Mouse (Mus musculus) heart, postnatal 10 days (tissue): ENCODE measurements around the gene Adh1. TPM values are rescaled to one million over a fixed set of nuclear protein-coding genes. Genes with fewer than 3 reads are reported as not detected.

Source experiments
- DNase-seq, 2 experiments: peaks; one replicate each; pipeline ENCODE4 v3.0.0; 2021
- intact Hi-C: fragments of 180-260 bp; cut with DNase I; formaldehyde crosslinking; loops from one replicate; pipeline ENCODE4 v1.15.1; 2025
- total RNA-seq, 2 experiments: library from RNA; stranded (reverse); gene quantifications; 2 replicates each; pipeline ENCODE4 v1.2.3; 2021

The Adh1 gene
- total RNA-seq, 2 experiments from 2014 or later = 24.1 to 54.7 TPM

DNA sequence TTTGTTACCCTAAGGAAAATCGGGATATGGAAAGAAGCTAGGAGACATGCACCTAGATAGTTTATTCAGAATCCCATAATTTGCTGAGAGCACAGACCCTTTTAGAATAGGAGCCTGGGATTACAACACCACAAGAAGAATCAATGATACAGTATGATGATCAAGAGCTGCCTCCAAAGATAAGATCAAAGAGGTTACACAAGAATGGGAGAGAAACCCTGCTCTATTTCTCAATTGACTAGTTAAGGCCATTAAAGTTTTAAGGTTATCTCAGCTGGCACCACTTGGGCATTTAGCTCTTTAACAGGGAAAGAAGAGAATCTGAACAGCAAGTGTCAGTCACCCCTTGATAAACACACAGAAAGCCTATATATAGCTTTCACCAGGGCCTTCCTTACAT lies 74.8 kb downstream of the Adh1 start:
- intact Hi-C loops = no loop called here
- no peak for DNase-seq

DNA sequence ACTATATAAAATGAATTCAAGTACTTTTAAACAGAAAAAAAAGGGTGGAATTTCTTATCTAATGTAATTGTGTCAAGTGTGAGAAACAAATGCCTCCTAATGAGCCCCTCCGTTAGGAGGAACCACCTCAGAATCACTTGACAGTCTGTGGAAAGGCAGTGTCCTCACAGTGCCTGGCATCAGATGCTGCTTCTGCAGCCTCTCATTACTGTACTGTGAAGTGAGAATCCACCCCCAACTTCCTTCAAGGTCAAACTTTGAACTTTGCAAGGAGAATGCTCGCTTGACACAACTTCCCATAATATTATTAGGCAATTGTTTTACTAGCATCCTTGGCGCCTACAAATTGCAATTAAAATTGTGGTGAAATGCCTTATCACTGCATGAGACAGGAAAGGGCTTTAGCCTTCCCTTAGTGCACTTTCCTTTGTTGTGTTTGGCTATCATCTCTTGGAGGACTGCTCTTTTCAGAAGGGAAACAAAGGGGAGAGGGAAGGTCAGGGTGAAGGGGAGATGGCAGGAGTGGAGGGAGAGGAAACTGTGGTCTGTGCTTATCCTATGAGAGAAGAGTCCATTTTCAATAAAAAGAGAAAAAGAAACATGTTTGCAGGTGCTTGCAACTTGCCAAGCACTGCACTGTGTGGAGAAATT lies 75.4 kb downstream of the Adh1 start:
- DNase-seq = peak; percentile 18 to 21

More for the DNA sequence above, 75.4 kb downstream of the Adh1 start:
- intact Hi-C loops = no loop called here

Other genes with a start within 250 kb of the Adh1 start
- 10 to 100 TPM; 51.3 to 77.4 TPM for gene 1110002E22Rik, start 195.9 kb upstream of the Adh1 start, total RNA-seq
- under 1 TPM; 0.67 to 0.72 TPM for gene Gm5105, start 193.6 kb upstream of the Adh1 start, total RNA-seq
- gene Trmt10a, start 117.5 kb upstream of the Adh1 start, total RNA-seq = 1 to 10 TPM; 3.2 to 4.3 TPM
- gene Mttp, start 116.0 kb upstream of the Adh1 start, total RNA-seq = 1 to 10 TPM; 8.4 to 9.0 TPM
- gene 4930579F01Rik, start 67.2 kb upstream of the Adh1 start, total RNA-seq = not detected
- gene Adh7, start 43.2 kb upstream of the Adh1 start, total RNA-seq = under 1 TPM in 1 of 2 experiments, not detected in 1; 0.10 TPM
- gene Adh6a, start 52.3 kb downstream of the Adh1 start, total RNA-seq = not detected
- 1 to 10 TPM; 1.3 to 2.2 TPM for gene Adh6b, start 80.8 kb downstream of the Adh1 start, total RNA-seq
- gene Adh4, start 154.5 kb downstream of the Adh1 start, total RNA-seq = not detected
- 100 to 1,000 TPM; 106 to 112 TPM for gene Adh5, start 182.1 kb downstream of the Adh1 start, total RNA-seq
- 10 to 100 TPM; 45.3 to 45.5 TPM for gene Metap1, start 228.5 kb downstream of the Adh1 start, total RNA-seq